Comparison of ENCODE assay signal across 9 mouse cellular contexts in genomic region chr8:126943565-126943964, GRCm38 (mm10). TPM values are rescaled to one million over a fixed set of nuclear protein-coding genes. Genes with fewer than 3 reads are reported as not detected.
DNase-seq lines count a peak whose midpoint lies in the region; ATAC-seq and TF ChIP-seq lines count a peak whose summit lies in the region.
"Had no signal": no experiment of that assay in that cellular context is flagged by ENCODE, and none has a peak within 500 bp of the region (broad histone marks: within the 10 kb centered on the region; RNA-seq: fewer than 3 reads in every experiment).

No protein-coding gene starts in this region.

- peak overlapping the region; percentile 91 for H3K4me3 ChIP-seq in kidney, embryonic 15.5 days (replicated peaks)
- peak overlapping the region; percentile 98 for H3K4me3 ChIP-seq in MEL (ENCODE audit: control insufficient read depth in 1 of 2, insufficient read depth in 1 of 2, low read depth in 2 of 2, low read length in 2 of 2)
- no peak overlapping the region for H3K4me3 ChIP-seq in hindbrain, embryonic 15.5 days
- H3K4me3 ChIP-seq in midbrain, embryonic 14.5 days (replicated peaks; ENCODE audit: low read depth, low read length) = no peak overlapping the region

- no peak for TF ChIP-seq EP300 in MEL (IDR thresholded peaks at IDR 0.05; ENCODE audit: low read depth in 1 of 2, low read length in 2 of 2)

- no peaks in the 10 kb centered on the region for H3K27me3 ChIP-seq in kidney, embryonic 15.5 days
- H3K27me3 ChIP-seq in MEL (ENCODE audit: control insufficient read depth in 1 of 2, insufficient read depth in 2 of 2, low read length in 2 of 2) = no peaks in the 10 kb centered on the region
- H3K27me3 ChIP-seq in hindbrain, embryonic 15.5 days = no peaks in the 10 kb centered on the region
- no peaks in the 10 kb centered on the region for H3K27me3 ChIP-seq in midbrain, embryonic 14.5 days (ENCODE audit: control insufficient read depth, insufficient read depth, low read length)

- no peak for TF ChIP-seq CTCF in MEL (IDR thresholded peaks at IDR 0.05 in 2 of 3, conservative IDR thresholded peaks at IDR 0.05 in 1 of 3; ENCODE audit: control insufficient read depth in 1 of 3, insufficient read depth in 1 of 3, low read depth in 2 of 3, low read length in 3 of 3, poor library complexity in 1 of 3, severe bottlenecking in 1 of 3)

- 85% methylated on average over 7 of the region's 7 CpGs for WGBS in kidney, embryonic 15.5 days
- WGBS in hindbrain, embryonic 15.5 days = 92% methylated on average over 7 of the region's 7 CpGs
- WGBS in midbrain, embryonic 14.5 days = 94% methylated on average over 7 of the region's 7 CpGs

- ATAC-seq in kidney, embryonic 15.5 days (replicated peaks; ENCODE audit: low FRiP score) = no peak
- ATAC-seq in hindbrain, embryonic 15.5 days (ENCODE audit: low FRiP score, low read depth) = no peak
- no peak for ATAC-seq in midbrain, embryonic 14.5 days (ENCODE audit: low FRiP score, low TSS enrichment)

- peaks cover 31% of the 10 kb centered on the region for H3K36me3 ChIP-seq in kidney, embryonic 15.5 days
- H3K36me3 ChIP-seq in MEL (ENCODE audit: control insufficient read depth in 1 of 2, insufficient read depth in 2 of 2, low read length in 2 of 2) = peaks cover 30 to 31% of the 10 kb centered on the region in 2 experiments
- peaks cover 16% of the 10 kb centered on the region for H3K36me3 ChIP-seq in hindbrain, embryonic 15.5 days
- H3K36me3 ChIP-seq in midbrain, embryonic 14.5 days (ENCODE audit: control insufficient read depth, insufficient read depth, low read length) = peaks cover 15% of the 10 kb centered on the region

- H3K79me2 ChIP-seq in MEL (ENCODE audit: control insufficient read depth, insufficient read depth, low read length, poor library complexity) = peaks cover 64% of the 10 kb centered on the region

- H3K27ac ChIP-seq in kidney, embryonic 15.5 days = no peak overlapping the region
- H3K27ac ChIP-seq in MEL (ENCODE audit: control insufficient read depth, low read depth, low read length) = no peak overlapping the region
- H3K27ac ChIP-seq in hindbrain, embryonic 15.5 days (replicated peaks) = no peak overlapping the region
- H3K27ac ChIP-seq in midbrain, embryonic 14.5 days (replicated peaks; ENCODE audit: low read depth, low read length) = no peak overlapping the region

- no peak for TF ChIP-seq POLR2A in MEL (IDR thresholded peaks at IDR 0.05; ENCODE audit: control insufficient read depth in 1 of 2, insufficient read depth in 1 of 2, low read depth in 1 of 2, low read length in 2 of 2, poor library complexity in 1 of 2)

- H3K9me3 ChIP-seq in kidney, embryonic 15.5 days (replicated peaks) = no peaks in the 10 kb centered on the region
- no peaks in the 10 kb centered on the region for H3K9me3 ChIP-seq in MEL (replicated peaks; ENCODE audit: insufficient read depth, low read length)
- H3K9me3 ChIP-seq in hindbrain, embryonic 15.5 days = no peaks in the 10 kb centered on the region
- no peaks in the 10 kb centered on the region for H3K9me3 ChIP-seq in midbrain, embryonic 14.5 days (ENCODE audit: control insufficient read depth, low read length)

- H3K9ac ChIP-seq in kidney, embryonic 15.5 days = no peak overlapping the region
- H3K9ac ChIP-seq in MEL (ENCODE audit: control insufficient read depth, low read depth, low read length, poor library complexity, severe bottlenecking) = peak overlapping the region; percentile 96
- no peak overlapping the region for H3K9ac ChIP-seq in hindbrain, embryonic 15.5 days
- H3K9ac ChIP-seq in midbrain, embryonic 14.5 days (replicated peaks; ENCODE audit: low read length) = no peak overlapping the region

- DNase-seq in kidney, postnatal 25 days = no peak
- peak; percentile 55 for DNase-seq in MEL (ENCODE audit: low read depth, low spot score)
- DNase-seq in midbrain, embryonic 14.5 days = no peak
- DNase-seq in thymus, adult 18-20 months = no peak
- DNase-seq in gastrocnemius, postnatal 10 days = no peak
- DNase-seq in kidney, postnatal 36 days = no peak
- DNase-seq: right cerebral cortex, postnatal 4 days had no signal

- no peak for TF ChIP-seq RAD21 in MEL (IDR thresholded peaks at IDR 0.05; ENCODE audit: low read depth, low read length)

- peak overlapping the region; percentile 74 for H3K4me2 ChIP-seq in kidney, embryonic 15.5 days
- peak overlapping the region; percentile 98 for H3K4me2 ChIP-seq in hindbrain, embryonic 15.5 days
- peak overlapping the region; percentile 8; the same call in 1 of the 2 replicates for H3K4me2 ChIP-seq in midbrain, embryonic 14.5 days (ENCODE audit: low read length)

- H3K4me1 ChIP-seq in kidney, embryonic 15.5 days = peaks cover 30% of the 10 kb centered on the region
- peaks cover 5 to 10% of the 10 kb centered on the region in 2 experiments; a peak in 3 of 4 replicates for H3K4me1 ChIP-seq in MEL (ENCODE audit: control insufficient read depth in 1 of 2, insufficient read depth in 2 of 2, low read length in 2 of 2)
- H3K4me1 ChIP-seq in hindbrain, embryonic 15.5 days (replicated peaks) = peaks cover 33% of the 10 kb centered on the region
- H3K4me1 ChIP-seq in midbrain, embryonic 14.5 days (ENCODE audit: control insufficient read depth, insufficient read depth, low read length) = peaks cover 16% of the 10 kb centered on the region

TF ChIP-seq in MEL, 35 proteins besides CTCF, POLR2A, EP300 and RAD21:
- TF ChIP-seq MAX (IDR thresholded peaks at IDR 0.05; ENCODE audit: low read length) = no peak
- TF ChIP-seq UBTF (IDR thresholded peaks at IDR 0.05; ENCODE audit: borderline replicate concordance, insufficient read depth, low read depth, low read length) = no peak
- TF ChIP-seq RCOR1 (IDR thresholded peaks at IDR 0.05; ENCODE audit: low read depth, low read length) = no peak

RNA-seq across cellular contexts. Expression of gene Tomm20, which starts 2.1 kb away (rescaled TPM):
- 244 and 246 TPM in 2 replicates for polyA plus RNA-seq in kidney, embryonic 15.5 days (2015; fragmentation: Nextera tagmentation; extraction: Ambion mirVana)
- total RNA-seq in MEL (2012; rRNA removed) = 618 and 676 TPM in 2 replicates
- polyA plus RNA-seq in MEL (2012; ENCODE audit: insufficient read depth in 1 of 2, insufficient read length in 2 of 2, low read depth in 1 of 2, low replicate concordance in 2 of 2, missing spikeins in 1 of 2) = 100 to 1,000 TPM in 1 of 2 experiments, not detected in 1; 886 TPM
- polyA plus RNA-seq in hindbrain, embryonic 15.5 days (2015; fragmentation: Nextera tagmentation; extraction: Ambion mirVana) = 196 and 200 TPM in 2 replicates
- polyA plus RNA-seq in midbrain, embryonic 14.5 days (2014; fragmentation: Nextera tagmentation; extraction: Ambion mirVana) = 205 and 220 TPM in 2 replicates
- total RNA-seq in gastrocnemius, postnatal 10 days (2021) = 100 to 1,000 TPM; 114 to 122 TPM

RNA-seq across cellular contexts. Expression of gene Rbm34, which starts 27.3 kb away (rescaled TPM):
- 23.5 and 26.0 TPM in 2 replicates for polyA plus RNA-seq in kidney, embryonic 15.5 days (2015; fragmentation: Nextera tagmentation; extraction: Ambion mirVana)
- 24.4 and 25.9 TPM in 2 replicates for total RNA-seq in MEL (2012; rRNA removed)
- polyA plus RNA-seq in MEL (2012; ENCODE audit: insufficient read depth in 1 of 2, insufficient read length in 2 of 2, low read depth in 1 of 2, low replicate concordance in 2 of 2, missing spikeins in 1 of 2) = 10 to 100 TPM in 1 of 2 experiments, not detected in 1; 25.9 TPM
- polyA plus RNA-seq in hindbrain, embryonic 15.5 days (2015; fragmentation: Nextera tagmentation; extraction: Ambion mirVana) = 23.7 and 25.2 TPM in 2 replicates
- polyA plus RNA-seq in midbrain, embryonic 14.5 days (2014; fragmentation: Nextera tagmentation; extraction: Ambion mirVana) = 25.5 and 28.1 TPM in 2 replicates
- total RNA-seq in gastrocnemius, postnatal 10 days (2021) = 1 to 10 TPM; 6.6 to 9.0 TPM

Comparison
In these comparisons a context has a peak if more than half of its experiments do, and no peak if none do; other contexts are left out.
1. H3K4me2 ChIP-seq: peak in every context shown above with its lines; median percentile 98 in hindbrain, embryonic 15.5 days; 74 in kidney, embryonic 15.5 days; 8 in midbrain, embryonic 14.5 days.
2. H3K4me3 ChIP-seq: peak in kidney, embryonic 15.5 days (single experiment) and MEL (2 of 2); none in hindbrain, embryonic 15.5 days (single experiment) and midbrain, embryonic 14.5 days (single experiment).